In genomic region chr3:59080293-59080916, GRCm38 (mm10) we compare ENCODE assay signal across 14 mouse cellular contexts. TPM values are rescaled to one million over a fixed set of nuclear protein-coding genes. Genes with fewer than 3 reads are reported as not detected.
DNase-seq lines count a peak whose midpoint lies in the region; ATAC-seq and TF ChIP-seq lines count a peak whose summit lies in the region.
"Had no signal": no experiment of that assay in that cellular context is flagged by ENCODE, and none has a peak within 500 bp of the region (broad histone marks: within the 10 kb centered on the region; RNA-seq: fewer than 3 reads in every experiment).

No protein-coding gene starts in this region.

- no peak overlapping the region for H3K4me3 ChIP-seq in heart, embryonic 13.5 days
- H3K4me3 ChIP-seq in heart, adult 2 months, result no peak overlapping the region
- no peak overlapping the region for H3K4me3 ChIP-seq in midbrain, embryonic 11.5 days (ENCODE audit: low read depth, low read length)
- no peak overlapping the region for H3K4me3 ChIP-seq in midbrain, embryonic 16.5 days (ENCODE audit: low read depth, low read length)
- H3K4me3 ChIP-seq: liver, embryonic 13.5 days had no signal

- no peak for DNase-seq in heart, adult 2 months
- DNase-seq in midbrain, embryonic 11.5 days (ENCODE audit: low spot score, missing footprints), result no peak
- DNase-seq in forelimb bud, embryonic 11.5 days (ENCODE audit: low read depth, low spot score), result peak; percentile 11
- DNase-seq in mesoderm, embryonic 11.5 days (ENCODE audit: low read depth, low spot score), result peak; percentile 18
- no peak for DNase-seq in ovary, postnatal 14 days (ENCODE audit: low spot score)
- DNase-seq: adrenal gland, postnatal 25 days; heart, postnatal 36 days; liver, embryonic 13.5 days had no signal

- TF ChIP-seq EP300 in heart, adult 2 months (IDR thresholded peaks at IDR 0.05; ENCODE audit: insufficient read depth, low read depth, low read length), result no peak

- TF ChIP-seq CTCF in heart, adult 2 months (IDR thresholded peaks at IDR 0.05), result no peak

- 21% methylated on average over 6 of the region's 6 CpGs for WGBS in heart, embryonic 13.5 days
- WGBS in heart, adult 2 months, result 55% methylated on average over 6 of the region's 6 CpGs
- WGBS in midbrain, embryonic 11.5 days, result 22% methylated on average over 6 of the region's 6 CpGs
- WGBS in midbrain, embryonic 16.5 days, result 21% methylated on average over 6 of the region's 6 CpGs

- no peak for TF ChIP-seq POLR2A in heart, adult 2 months (IDR thresholded peaks at IDR 0.05; ENCODE audit: insufficient read depth, low read depth, low read length)

- H3K4me1 ChIP-seq in heart, embryonic 13.5 days, result peaks cover 16% of the 10 kb centered on the region
- H3K4me1 ChIP-seq in heart, adult 2 months (ENCODE audit: control insufficient read depth, insufficient read depth, low read length), result no peaks in the 10 kb centered on the region
- no peaks in the 10 kb centered on the region for H3K4me1 ChIP-seq in midbrain, embryonic 11.5 days (ENCODE audit: control insufficient read depth, insufficient read depth, low read length)
- no peaks in the 10 kb centered on the region for H3K4me1 ChIP-seq in midbrain, embryonic 16.5 days (ENCODE audit: control insufficient read depth, insufficient read depth, low read length)

- H3K9ac ChIP-seq in heart, embryonic 13.5 days, result peak overlapping the region; percentile 17; the same call in 1 of the 2 replicates
- no peak overlapping the region for H3K9ac ChIP-seq in heart, adult 2 months (ENCODE audit: low read depth, low read length)
- H3K9ac ChIP-seq in midbrain, embryonic 11.5 days (ENCODE audit: low read length), result no peak overlapping the region
- H3K9ac ChIP-seq in midbrain, embryonic 16.5 days (ENCODE audit: low read depth, low read length), result no peak overlapping the region
- H3K9ac ChIP-seq: liver, embryonic 13.5 days had no signal

- no peak for ATAC-seq in heart, embryonic 13.5 days (ENCODE audit: extremely low read depth, insufficient number of reproducible peaks, low FRiP score, low TSS enrichment)
- 0 out of 2 replicates have a peak, but pooled peaks have one; percentile 26 for ATAC-seq in midbrain, embryonic 11.5 days (ENCODE audit: low FRiP score)
- ATAC-seq in midbrain, embryonic 16.5 days, result no peak
- ATAC-seq in inflammation-experienced regulatory T-cells, adult 6 months, result no peak

- intact Hi-C loops in heart, adult 2 months (cut with DNase I), result no loop called here

- H3K36me3 ChIP-seq in heart, embryonic 13.5 days, result 0 out of 2 replicates have a peak, but pooled peaks cover 3% of the 10 kb centered on the region
- no peaks in the 10 kb centered on the region for H3K36me3 ChIP-seq in heart, adult 2 months (ENCODE audit: control insufficient read depth, insufficient read depth, low read length)
- H3K36me3 ChIP-seq in midbrain, embryonic 11.5 days (ENCODE audit: control insufficient read depth, insufficient read depth, low read length), result no peaks in the 10 kb centered on the region
- H3K36me3 ChIP-seq in midbrain, embryonic 16.5 days (ENCODE audit: control insufficient read depth, insufficient read depth, low read length), result no peaks in the 10 kb centered on the region
- H3K36me3 ChIP-seq: liver, embryonic 13.5 days had no signal

- no peaks in the 10 kb centered on the region for H3K9me3 ChIP-seq in heart, embryonic 13.5 days
- H3K9me3 ChIP-seq in midbrain, embryonic 11.5 days (ENCODE audit: control insufficient read depth, low read length), result no peaks in the 10 kb centered on the region
- H3K9me3 ChIP-seq in midbrain, embryonic 16.5 days (replicated peaks; ENCODE audit: control insufficient read depth, low read length, poor library complexity, severe bottlenecking), result no peaks in the 10 kb centered on the region
- H3K9me3 ChIP-seq: liver, embryonic 13.5 days had no signal

- H3K79me2 ChIP-seq in heart, adult 2 months (replicated peaks; ENCODE audit: control insufficient read depth, insufficient read depth, low read length), result no peaks in the 10 kb centered on the region

- no peaks in the 10 kb centered on the region for H3K27me3 ChIP-seq in heart, embryonic 13.5 days (replicated peaks)
- no peaks in the 10 kb centered on the region for H3K27me3 ChIP-seq in heart, adult 2 months (ENCODE audit: control insufficient read depth, insufficient read depth, low read length)
- H3K27me3 ChIP-seq in midbrain, embryonic 11.5 days (ENCODE audit: control insufficient read depth, insufficient read depth, low read length), result no peaks in the 10 kb centered on the region
- no peaks in the 10 kb centered on the region for H3K27me3 ChIP-seq in midbrain, embryonic 16.5 days (ENCODE audit: control insufficient read depth, insufficient read depth, low read depth, low read length)
- H3K27me3 ChIP-seq: liver, embryonic 13.5 days had no signal

- H3K27ac ChIP-seq in heart, embryonic 13.5 days (replicated peaks), result no peak overlapping the region
- H3K27ac ChIP-seq in heart, adult 2 months, result no peak overlapping the region
- no peak overlapping the region for H3K27ac ChIP-seq in midbrain, embryonic 11.5 days (ENCODE audit: low read depth, low read length)
- no peak overlapping the region for H3K27ac ChIP-seq in midbrain, embryonic 16.5 days (ENCODE audit: low read length)
- H3K27ac ChIP-seq: liver, embryonic 13.5 days; macrophage had no signal

- peak overlapping the region; percentile 19; the same call in 1 of the 2 replicates for H3K4me2 ChIP-seq in heart, embryonic 13.5 days
- H3K4me2 ChIP-seq in midbrain, embryonic 11.5 days, result no peak overlapping the region
- no peak overlapping the region for H3K4me2 ChIP-seq in midbrain, embryonic 16.5 days (ENCODE audit: low read length)
- H3K4me2 ChIP-seq: liver, embryonic 13.5 days had no signal

RNA-seq across cellular contexts. Expression of gene Gpr171, which starts 21.2 kb away (rescaled TPM):
- polyA plus RNA-seq in heart, embryonic 13.5 days (2015; fragmentation: Nextera tagmentation; extraction: Ambion mirVana), result 0.66 and 0.68 TPM in 2 replicates
- total RNA-seq in heart, adult 2 months (2021), result under 1 TPM; 0.23 to 0.30 TPM
- polyA plus RNA-seq in heart, adult 2 months (2012; rRNA removed), result 0.12 and 0.31 TPM in 2 replicates
- 0.62 and 0.72 TPM in 2 replicates for polyA plus RNA-seq in midbrain, embryonic 11.5 days (2014; fragmentation: Nextera tagmentation; extraction: Ambion mirVana)
- 1.2 and 1.5 TPM in 2 replicates for polyA plus RNA-seq in midbrain, embryonic 16.5 days (2015; fragmentation: Nextera tagmentation; extraction: Ambion mirVana)
- 10 to 100 TPM; 45.7 to 91.9 (median 55.6) TPM for polyA plus RNA-seq in inflammation-experienced regulatory T-cells, adult 6 months (2017; shearing (Covaris generic))
- total RNA-seq: layer of hippocampus, adult 8-10 months had no signal
- polyA plus RNA-seq: testis, adult 2 months had no signal

Comparison
In these comparisons a context has a peak if more than half of its experiments do, and no peak if none do; other contexts are left out.
1. DNase-seq: peak in forelimb bud, embryonic 11.5 days (single experiment) and mesoderm, embryonic 11.5 days (single experiment); none in heart, adult 2 months (0 of 2), midbrain, embryonic 11.5 days (single experiment) and ovary, postnatal 14 days (single experiment).
2. RNA of gene Gpr171, which starts 21.2 kb away (polyA plus RNA-seq): 45.7 to 91.9 TPM in inflammation-experienced regulatory T-cells, adult 6 months; 1.2 to 1.5 TPM in midbrain, embryonic 16.5 days, 0.62 to 0.72 TPM in midbrain, embryonic 11.5 days, 0.66 to 0.68 TPM in heart, embryonic 13.5 days and 0.12 to 0.31 TPM in heart, adult 2 months; every median in the first group is over 10 times any median in the second.